Mouse (Mus musculus): ENCODE measurements around the gene Dusp16.
A peak's percentile ranks its signal among the peaks of the same experiment; 100 is the strongest.

Dusp16 gene

DNA sequence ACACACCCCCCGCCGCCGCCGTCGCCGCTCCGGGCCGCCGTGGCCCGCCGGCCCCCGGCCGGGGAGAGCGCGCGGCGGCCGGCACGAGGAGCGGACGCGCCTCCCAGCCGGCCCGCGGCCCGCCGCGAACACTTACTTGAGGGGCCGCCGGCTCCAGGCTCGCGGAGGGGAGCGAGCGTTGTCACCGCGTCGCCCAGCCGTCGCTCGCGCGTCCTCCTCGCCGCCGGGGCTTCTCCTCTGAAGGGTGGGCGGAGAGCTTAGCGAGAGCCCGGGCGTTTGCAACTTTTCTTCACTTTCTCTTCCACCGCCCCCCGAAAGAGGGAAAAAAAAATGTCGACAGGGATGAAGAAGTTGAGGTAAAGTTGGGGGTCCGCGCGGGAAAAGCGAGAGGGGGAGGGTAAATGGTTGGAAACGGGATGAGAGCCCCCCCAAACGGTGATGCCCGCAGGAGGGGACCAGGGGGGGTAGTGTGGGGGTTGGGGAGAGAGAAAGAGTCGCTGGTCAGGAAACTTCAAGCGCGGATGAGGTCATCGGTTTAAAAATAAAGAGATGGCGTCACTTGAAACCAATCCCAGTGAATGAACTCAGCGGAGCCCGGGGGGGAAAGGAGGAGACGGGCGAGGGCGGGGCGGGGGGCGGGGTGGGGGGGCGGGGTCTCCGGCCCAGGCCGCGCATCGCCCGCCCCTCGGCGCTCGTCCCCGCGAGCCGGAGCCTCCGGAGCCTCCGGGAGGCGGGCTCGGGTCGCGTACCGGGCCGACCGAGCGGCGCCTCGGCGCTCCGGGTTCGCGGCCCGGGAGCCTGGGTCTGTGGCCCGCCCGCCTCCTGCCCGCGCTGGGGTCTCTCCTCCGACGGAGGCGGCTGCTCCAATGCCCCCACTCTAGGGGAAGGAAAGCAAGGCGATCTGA is at the start of gene Dusp16:
Gene Dusp16, minus strand, starts transcription at position 485 of the 905 bp plus-strand sequence.
- peak; percentile 97 for DNase-seq (ENCODE audit: low spot score)

DNA sequence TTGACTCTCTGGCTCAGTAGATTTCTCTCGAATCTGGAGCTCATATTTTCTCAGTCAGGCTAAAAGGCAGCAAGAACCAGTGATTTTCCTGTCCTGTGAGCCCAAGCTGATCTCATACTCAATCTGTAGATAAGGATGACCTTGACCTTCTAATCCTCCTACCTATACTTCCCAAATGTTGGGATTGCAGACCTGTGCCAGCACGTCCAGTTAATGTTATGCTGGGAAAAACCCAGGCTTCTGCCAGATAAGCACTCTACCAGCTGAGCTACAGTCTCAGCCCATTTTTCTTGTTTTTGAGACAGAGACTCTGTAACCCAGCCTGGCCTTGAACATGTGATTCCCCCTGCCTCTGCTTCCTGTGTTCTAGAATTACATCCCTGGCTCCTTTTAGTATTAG is 47.9 kb upstream of the Dusp16 start:
- DNase-seq (ENCODE audit: low spot score) = no peak

DNA sequence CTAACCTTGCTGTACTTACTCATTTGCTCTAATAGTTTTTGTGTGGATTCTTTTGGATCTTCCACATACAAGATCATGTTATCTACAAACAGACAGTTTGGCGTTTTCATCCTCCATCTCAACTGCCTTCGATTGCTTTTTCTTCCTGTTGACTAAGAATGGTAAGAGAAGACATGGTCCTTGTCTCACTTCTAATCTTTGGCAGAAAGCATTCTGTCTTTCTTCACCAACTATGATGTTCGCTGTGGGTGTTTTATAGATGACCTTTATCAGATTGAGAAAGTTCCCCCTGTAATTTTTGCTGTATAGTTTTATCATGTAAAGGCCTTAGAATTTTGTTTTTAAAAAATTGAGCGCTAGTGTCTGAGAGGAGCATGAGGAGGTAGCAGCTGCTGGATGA is 45.7 kb upstream of the Dusp16 start:
- DNase-seq (ENCODE audit: low spot score) = no peak

- DNase-seq (ENCODE audit: low spot score) = no peak
These were observed 42.3 kb upstream of the Dusp16 start for GRCm38 (mm10) chr6:134834585-134835251.

DNA sequence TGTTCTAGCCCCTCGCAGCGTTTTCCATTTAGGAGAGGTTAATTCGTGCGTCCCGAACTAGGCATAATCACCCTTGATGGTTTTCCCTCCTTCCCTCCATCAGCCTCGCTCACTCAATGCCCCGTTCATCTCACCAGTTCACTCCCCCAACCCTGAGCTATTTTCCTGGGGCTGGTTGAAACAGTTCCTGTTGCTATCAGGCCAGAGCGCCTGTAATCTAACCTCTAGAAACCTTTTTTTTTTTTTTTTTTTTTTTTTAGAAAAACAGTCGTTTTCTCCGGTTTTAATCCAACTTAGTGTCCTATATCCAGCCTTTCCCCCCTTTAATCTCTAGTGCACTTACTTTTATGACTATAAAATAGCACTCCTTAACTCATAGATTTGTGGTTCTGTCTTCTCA is 38.4 kb upstream of the Dusp16 start:
- DNase-seq (ENCODE audit: low spot score) = no peak

DNA sequence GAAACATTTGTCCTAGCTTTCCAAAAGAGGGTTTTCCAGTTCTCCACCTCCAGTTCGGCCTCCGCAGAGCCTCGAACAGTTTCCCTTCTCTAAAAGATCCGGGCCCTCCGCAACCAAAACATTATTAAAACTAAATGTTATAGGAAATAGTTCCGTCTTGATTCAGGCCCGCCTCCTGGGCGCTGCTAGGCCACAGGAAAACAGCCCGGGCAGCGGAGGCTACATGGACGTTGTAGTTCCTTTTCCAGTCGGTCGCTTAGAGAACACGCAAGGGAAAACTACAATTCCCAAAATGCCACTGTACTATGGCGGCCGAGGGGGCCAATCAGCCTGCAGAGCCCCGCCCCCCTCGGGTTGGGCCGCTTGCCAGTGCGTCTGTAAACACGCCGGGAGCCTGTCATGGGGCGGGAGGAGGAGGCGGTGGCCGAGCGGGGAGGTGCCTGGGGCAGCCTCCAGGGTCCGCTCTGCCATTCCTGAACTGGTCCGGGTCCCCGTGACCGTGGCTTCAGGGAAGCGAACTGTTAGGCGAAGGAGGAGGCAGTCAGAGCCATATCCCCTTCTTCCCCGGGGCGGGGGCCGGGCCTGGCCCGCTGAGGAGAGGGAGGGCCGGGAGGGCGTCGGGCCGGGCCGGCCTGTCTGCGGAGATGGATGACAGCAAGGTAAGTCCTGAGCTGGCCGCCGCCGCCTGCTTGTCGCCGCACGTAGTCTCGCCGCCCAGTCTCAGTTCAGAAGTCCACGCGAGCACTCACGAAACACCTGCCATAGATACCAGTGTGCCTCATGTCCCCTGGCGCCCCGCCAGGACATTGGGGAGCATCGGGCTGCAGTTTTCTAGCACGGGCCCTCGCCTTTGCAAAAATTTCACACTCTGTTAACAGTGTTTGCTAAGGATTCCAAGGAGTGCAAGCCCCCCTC is 37.6 kb upstream of the Dusp16 start, which contains the start of gene Crebl2:
Gene Crebl2, plus strand, starts transcription at position 369 of the 915 bp plus-strand sequence.
- DNase-seq (ENCODE audit: low spot score) = peak; percentile 99

DNA sequence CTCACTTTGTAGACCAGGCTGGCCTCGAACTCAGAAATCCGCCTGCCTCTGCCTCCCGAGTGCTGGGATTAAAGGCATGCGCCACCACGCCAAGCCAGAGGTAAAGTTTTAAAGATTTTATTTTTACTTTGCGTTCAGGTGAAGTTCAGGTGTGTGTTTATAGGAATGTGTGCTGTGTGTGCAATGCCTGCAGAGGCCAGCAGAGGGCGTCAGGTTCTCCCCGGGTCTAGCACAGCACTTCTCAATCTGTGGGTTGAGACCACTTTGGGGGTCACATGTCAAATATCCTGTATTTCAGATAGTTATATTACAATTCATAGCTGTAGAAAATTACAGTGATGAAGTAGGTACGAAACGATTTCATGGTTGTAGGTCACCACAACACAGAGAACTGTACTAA is 30.4 kb upstream of the Dusp16 start:
- no peak for DNase-seq (ENCODE audit: low spot score)

DNA sequence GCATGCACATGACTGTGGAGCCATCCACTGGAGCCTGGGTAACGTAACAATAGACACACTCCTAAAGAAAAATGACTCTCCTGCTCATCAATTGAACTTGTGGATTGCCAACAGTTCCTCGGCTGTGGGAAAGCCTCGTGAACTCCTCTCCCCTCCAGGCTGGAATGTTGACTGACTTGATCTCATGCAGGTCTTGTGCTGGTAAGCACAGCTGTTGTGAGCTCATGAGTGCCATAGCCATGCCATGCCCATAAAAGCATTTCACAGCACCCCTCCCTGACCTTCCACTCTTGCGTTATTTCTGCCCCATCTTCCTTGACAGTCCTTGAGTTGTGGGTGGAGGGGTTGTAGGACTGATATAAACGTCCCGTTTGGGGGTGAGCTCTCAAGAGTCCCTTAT is 28.0 kb upstream of the Dusp16 start:
- peak; percentile 48 for DNase-seq (ENCODE audit: low spot score)

- DNase-seq (ENCODE audit: low spot score) = peak; percentile 46
These were observed 27.3 kb upstream of the Dusp16 start for GRCm38 (mm10) chr6:134819741-134820140.

DNA sequence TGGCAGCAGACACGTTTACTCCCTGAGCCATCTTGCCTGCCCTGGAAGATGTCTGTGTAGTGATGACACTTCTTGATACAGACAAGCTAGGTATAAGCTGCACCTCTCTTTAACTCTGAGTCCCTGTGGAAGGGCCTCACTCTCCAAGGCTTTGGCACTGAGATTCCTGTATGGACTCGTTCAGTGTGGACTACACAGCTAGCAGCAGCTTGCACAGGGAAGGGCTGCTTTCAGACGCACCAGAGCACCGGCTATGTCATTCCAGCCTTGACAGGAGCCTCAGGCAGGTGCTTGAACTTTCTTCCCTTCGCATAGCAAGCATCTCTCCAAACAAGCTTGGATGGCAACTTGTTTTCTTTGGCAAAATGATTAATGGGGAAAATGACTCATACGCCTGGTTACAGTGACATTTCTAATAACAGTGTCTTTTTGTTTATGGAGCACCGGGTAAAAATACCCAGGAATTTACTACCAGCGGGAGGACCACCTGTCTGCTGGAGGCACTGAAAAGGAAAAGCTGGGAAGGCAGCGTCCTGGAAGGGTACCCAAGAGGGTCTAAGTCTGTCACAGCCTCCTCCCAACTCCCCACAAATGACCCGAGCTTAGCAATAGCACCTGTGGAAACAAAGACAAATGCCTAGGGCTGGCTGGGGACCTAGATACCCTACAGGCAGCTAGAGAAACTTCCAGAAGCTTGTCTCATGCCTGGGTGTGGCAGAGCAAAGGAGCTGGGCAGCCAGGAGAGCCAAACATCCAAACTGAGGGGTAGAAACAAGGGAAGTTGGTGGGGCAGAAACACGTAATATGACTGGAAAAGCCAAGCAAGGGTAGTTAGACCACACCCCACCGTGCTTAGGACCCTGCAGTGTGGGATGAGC is 24.9 kb upstream of the Dusp16 start:
- DNase-seq (ENCODE audit: low spot score) = no peak

GRCm38 (mm10) chr6:134813066-134813465 is 20.6 kb upstream of the Dusp16 start:
- DNase-seq (ENCODE audit: low spot score) = no peak

DNA sequence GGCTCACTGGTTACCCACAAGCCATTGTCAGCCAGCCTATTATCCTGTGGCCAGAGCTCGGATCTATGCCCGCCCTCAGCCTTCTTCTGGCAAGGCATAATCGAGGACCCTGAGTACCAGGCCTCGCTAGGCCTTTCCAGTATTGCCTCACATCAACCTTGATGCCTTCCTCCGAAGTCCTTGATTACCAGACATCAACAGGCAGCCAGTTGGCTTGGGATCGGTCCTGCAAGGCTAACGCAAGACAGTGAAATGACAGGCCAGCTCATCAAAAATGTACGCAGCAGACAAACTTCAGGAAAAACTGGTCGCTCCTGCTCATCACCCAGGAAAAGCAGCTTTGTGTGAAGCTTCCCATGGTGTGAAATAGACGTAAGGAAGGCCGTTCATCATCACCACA is 15.4 kb upstream of the Dusp16 start:
- DNase-seq (ENCODE audit: low spot score) = no peak

DNA sequence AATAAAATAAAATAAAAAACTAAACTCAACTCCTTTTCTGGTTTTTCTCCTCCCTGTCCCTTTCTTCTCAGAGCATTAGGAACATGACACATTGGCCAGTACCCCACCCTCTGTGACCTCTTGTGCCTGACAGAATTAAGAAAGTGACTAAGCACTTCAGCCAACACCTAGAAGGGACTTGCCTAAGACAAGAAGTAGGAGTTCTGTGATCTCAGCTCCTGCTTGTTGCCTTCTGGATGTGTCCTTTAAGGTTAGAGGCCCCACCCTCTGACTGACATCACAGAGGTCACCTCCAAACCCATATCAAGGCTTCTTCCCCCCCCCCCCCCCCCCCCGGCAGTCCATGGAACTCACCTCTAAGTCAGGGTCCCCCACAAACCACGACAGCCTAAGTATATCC is 14.7 kb upstream of the Dusp16 start:
- DNase-seq (ENCODE audit: low spot score) = no peak

DNA sequence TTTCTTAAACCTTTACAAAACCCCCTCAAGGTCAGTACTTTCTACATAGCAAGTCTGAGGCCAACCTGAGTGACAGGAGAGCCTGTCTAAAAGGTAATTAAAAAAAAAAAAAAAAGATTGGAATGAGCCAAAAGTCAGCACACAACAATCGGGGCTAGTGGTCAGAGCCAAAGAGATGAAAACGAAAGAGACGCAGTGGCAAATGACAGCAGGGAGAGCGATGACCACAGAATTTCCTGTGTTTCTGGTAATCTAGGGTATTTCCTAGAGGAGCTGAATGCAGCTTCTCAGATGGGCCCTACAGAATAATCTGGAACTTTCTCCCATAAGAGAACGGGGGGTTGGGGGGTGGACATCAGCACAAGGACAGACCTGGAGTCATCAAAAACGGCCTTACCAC is 13.7 kb upstream of the Dusp16 start:
- DNase-seq (ENCODE audit: low spot score) = no peak

DNA sequence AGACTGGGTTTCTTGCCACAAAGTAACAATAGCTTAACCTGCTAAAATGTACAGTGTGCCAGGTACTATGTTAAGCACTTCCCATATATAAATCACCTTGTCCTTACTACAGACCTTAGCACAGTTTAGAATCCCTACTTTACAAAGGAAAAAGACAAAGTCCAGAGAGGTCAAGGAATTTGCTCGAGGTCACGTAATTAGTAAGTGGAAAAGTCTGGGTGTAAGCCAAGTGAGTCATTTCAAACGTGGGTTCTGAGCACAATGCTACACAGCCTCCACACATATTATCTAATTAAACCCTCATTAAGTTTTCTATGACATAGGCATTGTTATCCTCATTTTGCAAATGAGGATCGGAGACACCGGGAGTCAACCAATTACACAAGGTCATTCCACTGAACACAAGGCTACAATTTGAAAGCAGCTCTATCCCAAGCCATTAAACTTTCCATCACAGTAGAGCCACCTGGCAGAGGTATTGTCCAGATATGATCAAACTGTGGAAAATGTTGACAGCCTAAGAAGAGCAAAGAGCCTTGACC is 12.4 kb upstream of the Dusp16 start:
- DNase-seq (ENCODE audit: low spot score) = no peak

DNA sequence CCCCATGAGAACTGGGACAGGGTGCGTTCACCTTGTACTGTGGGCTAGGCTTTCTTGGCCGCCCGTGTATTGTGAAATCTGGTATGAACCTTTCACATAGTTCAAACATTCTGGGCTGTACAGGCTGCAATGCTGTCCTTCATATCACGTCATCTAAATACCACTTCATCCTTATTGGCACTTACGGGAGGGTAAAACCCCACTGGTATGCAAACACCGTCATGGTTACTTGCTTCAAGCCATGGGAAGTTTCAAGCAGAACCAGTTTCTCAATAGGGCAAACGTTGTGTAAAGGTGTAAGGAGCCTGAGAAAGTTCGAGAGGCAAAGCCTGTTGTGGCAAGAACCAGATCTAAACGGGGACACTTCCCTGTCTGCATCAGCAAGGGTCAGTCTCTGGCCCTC is 10.2 kb upstream of the Dusp16 start:
- DNase-seq (ENCODE audit: low spot score) = peak; percentile 94

DNA sequence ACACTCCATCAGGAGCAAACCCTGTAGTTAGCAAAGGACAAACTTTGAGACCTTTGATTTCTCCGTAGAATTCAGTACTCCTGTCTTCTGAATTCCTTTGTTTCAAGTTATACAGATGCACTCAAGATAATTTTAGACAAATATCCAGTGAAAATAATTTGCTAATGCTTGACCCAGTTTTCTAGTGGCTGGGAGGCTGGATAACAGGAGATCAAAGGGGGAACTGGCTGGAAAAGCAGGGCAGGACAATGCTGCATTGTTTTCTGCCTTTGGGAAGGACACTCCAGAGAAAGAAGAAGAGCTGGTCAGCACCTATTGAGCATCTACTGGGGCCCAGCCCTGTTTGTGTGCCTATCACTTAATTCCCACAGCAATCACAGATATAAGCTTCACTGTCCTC is 9.1 kb upstream of the Dusp16 start:
- no peak for DNase-seq (ENCODE audit: low spot score)

DNA sequence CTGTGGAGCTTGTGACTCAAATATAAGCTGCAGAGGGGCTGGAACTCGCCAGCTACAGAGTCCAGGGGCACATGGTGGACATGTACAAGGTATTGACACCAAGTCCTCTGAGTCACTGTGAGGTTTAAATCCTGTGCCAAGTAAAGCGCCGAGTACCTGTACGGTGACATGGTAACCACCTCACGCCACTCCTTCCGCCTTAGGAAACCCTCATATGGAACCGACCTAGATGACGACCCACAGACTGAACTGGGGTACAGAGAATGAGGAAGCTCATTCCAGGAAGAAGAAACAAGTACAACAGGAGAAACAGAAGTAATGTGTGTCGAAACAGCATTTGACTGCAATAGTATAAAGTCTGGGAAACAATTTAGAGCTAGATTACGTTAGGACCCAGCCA is 3.9 kb upstream of the Dusp16 start:
- peak; percentile 63 for DNase-seq (ENCODE audit: low spot score)

DNA sequence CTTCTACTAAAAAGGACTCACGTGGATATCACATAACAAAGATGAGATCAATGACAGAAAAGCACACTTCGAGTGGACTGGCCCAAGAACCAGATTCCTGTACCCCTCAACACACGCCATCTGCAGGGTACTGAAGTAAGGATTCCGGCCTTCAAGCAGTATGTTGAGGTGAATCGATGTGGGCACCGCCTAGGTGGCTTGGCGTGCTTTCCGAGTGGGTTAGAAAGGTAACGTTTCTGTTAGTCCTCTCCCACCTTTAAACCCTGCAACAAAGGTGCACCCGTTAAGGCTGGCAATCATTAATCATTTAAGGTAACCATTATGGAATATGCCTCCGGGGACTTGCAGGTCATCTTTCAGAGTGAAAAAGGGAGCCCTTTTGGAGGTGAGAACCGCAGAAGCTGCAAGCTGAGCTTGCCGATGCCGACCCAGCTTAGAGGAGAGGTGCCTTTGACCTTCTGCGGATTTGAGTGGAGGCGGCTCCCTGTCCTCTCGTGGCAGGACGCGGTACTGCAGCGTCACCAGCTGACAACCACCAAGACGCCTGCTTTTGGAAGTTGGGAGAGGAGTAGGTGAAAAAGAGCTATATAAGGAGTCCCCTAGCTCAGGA is 1.6 kb upstream of the Dusp16 start:
- peak; percentile 88 for DNase-seq (ENCODE audit: low spot score)

DNA sequence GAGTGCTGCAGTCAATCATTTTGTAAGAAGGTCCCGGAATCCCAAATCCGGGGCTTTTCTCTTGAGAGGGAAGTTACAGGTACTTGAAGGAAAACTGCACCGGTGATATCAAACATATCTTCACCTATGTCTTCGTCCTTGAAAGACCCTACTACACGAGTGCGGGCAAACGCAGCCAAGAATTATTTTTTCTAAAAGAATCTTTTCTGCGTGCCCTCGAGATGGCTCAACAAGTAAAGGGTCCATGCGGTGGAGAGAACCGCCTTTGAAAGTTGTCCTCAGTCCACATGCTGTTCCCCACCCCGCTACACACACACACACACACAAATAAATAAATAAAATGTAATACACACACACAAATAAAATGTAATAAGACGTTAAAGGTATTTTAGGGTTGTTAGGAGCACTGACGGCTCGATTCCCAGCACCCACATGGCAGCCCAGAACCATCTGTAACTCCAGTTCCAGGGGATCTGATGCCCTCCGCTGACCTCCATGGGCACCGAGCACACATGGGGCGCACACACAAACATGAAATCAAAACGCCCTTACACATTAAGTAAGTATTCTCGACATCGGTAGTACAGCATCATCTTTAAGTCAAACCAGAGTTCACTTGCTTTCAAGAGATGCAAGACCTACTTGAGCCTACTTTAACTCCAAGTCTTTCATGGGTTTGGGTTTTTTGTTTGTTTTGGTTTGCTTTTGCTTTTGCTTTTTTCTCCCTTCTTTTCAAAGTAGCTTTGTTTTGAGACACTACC is 801 bp upstream of the Dusp16 start:
- no peak for DNase-seq (ENCODE audit: low spot score)
